Mouse (Mus musculus) heart, embryonic 16.5 days (tissue): Measurements from ENCODE around the gene Crocc. TPM values are rescaled to one million over a fixed set of nuclear protein-coding genes. Genes with fewer than 3 reads are reported as not detected.
A peak's percentile ranks its signal among the peaks of the same experiment; 100 is the strongest.

Source experiments
- ATAC-seq: fragments of 200-750 bp; cut with Nextera tagmentation; replicated peaks from 2 replicates; pipeline ENCODE4 v1.8.0; 2017; ENCODE audit warnings: moderate number of reproducible peaks; ENCODE audit not compliant: insufficient read depth, low FRiP score; ENCODE audit errors: extremely low read depth
- H3K27ac ChIP-seq: fragments of 300-500 bp; sonication (generic); 2 replicates; pipeline ENCODE4 v1.5.1; 2014; ENCODE audit warnings: mild to moderate bottlenecking, low read length, control low read depth, moderate library complexity
- H3K27me3 ChIP-seq: fragments of 300-500 bp; sonication (generic); 2 replicates; pipeline ENCODE4 v1.6.1; 2014; ENCODE audit warnings: low read length, mixed read lengths; ENCODE audit not compliant: control insufficient read depth, insufficient read depth
- H3K36me3 ChIP-seq: fragments of 300-500 bp; sonication (generic); 2 replicates; pipeline ENCODE4 v1.6.1; 2014; ENCODE audit not compliant: control insufficient read depth, insufficient read depth
- H3K4me1 ChIP-seq: fragments of 300-500 bp; sonication (generic); 2 replicates; pipeline ENCODE4 v1.6.1; 2014; ENCODE audit warnings: low read length, mixed read lengths; ENCODE audit not compliant: control insufficient read depth, insufficient read depth
- H3K4me2 ChIP-seq: fragments of 300-500 bp; sonication (generic); 2 replicates; pipeline ENCODE4 v1.6.1; 2014; ENCODE audit warnings: low read depth, mild to moderate bottlenecking, control low read depth, low read length
- H3K4me3 ChIP-seq: fragments of 300-500 bp; sonication (generic); 2 replicates; pipeline ENCODE4 v1.5.1; 2014; ENCODE audit warnings: mild to moderate bottlenecking, control low read depth, low read length
- H3K9ac ChIP-seq: fragments of 300-500 bp; sonication (generic); 2 replicates; pipeline ENCODE4 v1.6.1; 2014; ENCODE audit warnings: low read length, control low read depth
- H3K9me3 ChIP-seq: fragments of 300-500 bp; sonication (generic); replicated peaks from 2 replicates; pipeline ENCODE4 v1.6.1; 2016; ENCODE audit warnings: low read length; ENCODE audit not compliant: control insufficient read depth
- WGBS: fragments of 180-500 bp; shearing (Covaris S2); extraction: QIAGEN DNeasy Blood & Tissue Kit; methylation state at CpG from one replicate; pipeline ENCODE4 v1.1.7; 2014; 5-methylcytosine and 5-hydroxymethylcytosine counted together
- polyA plus RNA-seq: library from polyadenylated mRNA; unstranded; fragments of >200 nt; fragmentation: Nextera tagmentation; extraction: Ambion mirVana; gene quantifications from 2 replicates; pipeline ENCODE4 v1.2.1, GENCODE M21; 2015

The Crocc gene
- polyA plus RNA-seq, 1 experiment from 2014 or later, result 3.0 TPM

DNA sequence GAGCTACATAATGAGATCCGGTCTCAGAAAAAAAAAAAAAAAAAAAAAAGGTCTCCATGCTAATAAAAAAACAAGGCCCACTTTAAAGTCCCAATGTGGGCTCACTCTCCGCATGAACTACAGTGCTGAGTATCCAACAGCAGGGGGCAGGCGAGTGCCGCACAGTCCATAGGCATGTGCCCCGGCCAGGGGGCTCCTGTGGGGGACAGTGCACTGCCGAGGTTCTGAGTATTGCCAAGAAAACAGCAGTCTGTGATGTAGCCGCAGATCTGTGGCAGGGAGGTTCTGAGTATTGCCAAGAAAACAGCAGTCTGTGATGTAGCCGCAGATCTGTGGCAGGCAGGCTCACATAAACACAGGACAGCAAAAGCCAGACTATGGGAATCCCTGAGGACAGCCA is 15.5 kb downstream of the Crocc start:
- Histone ChIP-seq H3K9me3 (no peaks in the 10 kb centered on the region), H3K9ac (no peak overlapping the region), H3K36me3 (peaks cover 7% of the 10 kb centered on the region; the same call in 1 of the 2 replicates), H3K4me3 (no peak overlapping the region), H3K4me2 (no peak overlapping the region), H3K27ac (no peak overlapping the region), H3K27me3 (no peaks in the 10 kb centered on the region), H3K4me1 (no peaks in the 10 kb centered on the region)
- ATAC-seq, result no peak; the same call in 1 of the 2 replicates
- 14% methylated on average over 8 of the region's 8 CpGs for WGBS

GRCm38 (mm10) chr4:141041117-141041516 is 19.2 kb downstream of the Crocc start:
- Histone ChIP-seq H3K36me3 (peaks cover 14% of the 10 kb centered on the region; the same call in 1 of the 2 replicates), H3K4me1 (no peaks in the 10 kb centered on the region), H3K27me3 (no peaks in the 10 kb centered on the region), H3K4me2 (no peak overlapping the region), H3K9ac (no peak overlapping the region), H3K9me3 (no peaks in the 10 kb centered on the region), H3K27ac (no peak overlapping the region), H3K4me3 (no peak overlapping the region)
- no peak for ATAC-seq
- 39% methylated on average over 12 of the region's 12 CpGs for WGBS

DNA sequence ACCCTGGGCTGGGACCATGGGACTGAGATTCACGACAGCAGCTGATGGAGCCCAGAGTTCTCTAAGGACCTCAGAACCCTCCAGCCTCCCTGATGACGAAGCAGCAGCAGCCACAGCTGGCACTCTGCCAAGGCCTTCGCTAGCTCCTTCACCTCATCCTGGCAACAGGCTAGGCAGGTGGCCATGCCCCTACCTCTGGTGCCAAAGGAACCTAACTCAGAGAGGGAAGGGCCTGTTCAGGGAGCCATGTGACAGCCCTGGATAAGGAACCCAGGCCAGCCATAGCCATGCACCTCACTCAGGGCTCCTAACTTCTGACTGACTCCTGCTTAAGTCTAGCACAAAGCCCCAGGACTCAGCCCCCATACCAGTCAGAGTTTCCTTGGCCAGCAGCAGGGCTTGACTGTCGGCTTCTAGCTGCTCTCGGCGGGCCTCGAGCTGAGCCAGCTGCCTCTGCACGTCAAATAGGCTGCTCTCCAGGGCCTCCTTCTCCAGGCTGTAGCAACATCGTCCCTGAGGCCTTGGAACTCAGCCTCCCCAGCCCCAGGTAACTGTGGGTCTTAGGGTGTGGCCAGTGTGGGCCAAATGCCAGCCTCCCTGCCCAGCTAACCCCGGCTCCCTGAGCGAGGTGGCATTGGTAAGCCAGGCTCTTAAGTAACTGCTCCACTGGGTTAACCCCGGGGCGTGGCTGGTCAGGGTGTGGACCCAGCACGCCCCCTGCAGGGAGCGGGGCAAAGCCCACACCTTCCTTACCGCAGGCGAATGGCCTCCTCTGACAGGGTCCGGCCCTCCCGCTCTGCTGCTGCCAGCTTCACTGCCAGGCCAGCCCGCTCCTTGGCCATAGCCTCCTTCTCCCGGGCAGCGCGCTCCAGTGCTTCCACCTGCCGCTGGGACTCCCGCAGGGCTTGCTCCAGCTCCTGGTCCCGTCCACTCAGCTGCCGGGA is 26.5 kb downstream of the Crocc start:
- H3K4me3 ChIP-seq, result no peak overlapping the region
- no peak overlapping the region for H3K9ac ChIP-seq
- H3K4me2 ChIP-seq, result no peak overlapping the region
- H3K27me3 ChIP-seq, result no peaks in the 10 kb centered on the region
- peaks cover 3% of the 10 kb centered on the region for H3K4me1 ChIP-seq
- no peaks in the 10 kb centered on the region for H3K9me3 ChIP-seq
- no peak overlapping the region for H3K27ac ChIP-seq
- 0 out of 2 replicates have a peak, but pooled peaks cover 5% of the 10 kb centered on the region for H3K36me3 ChIP-seq
- no peak for ATAC-seq
- WGBS, result 71% methylated on average over 27 of the region's 27 CpGs

GRCm38 (mm10) chr4:141031733-141032132 is 28.6 kb downstream of the Crocc start:
- H3K27ac ChIP-seq, result no peak overlapping the region
- H3K27me3 ChIP-seq, result no peaks in the 10 kb centered on the region
- no peak overlapping the region for H3K9ac ChIP-seq
- H3K4me2 ChIP-seq, result no peak overlapping the region
- peaks cover 2% of the 10 kb centered on the region; the same call in 1 of the 2 replicates for H3K36me3 ChIP-seq
- H3K4me3 ChIP-seq, result no peak overlapping the region
- peaks cover 3% of the 10 kb centered on the region for H3K4me1 ChIP-seq
- 6% methylated on average over 6 of the region's 6 CpGs for WGBS
- peak; percentile 67 for ATAC-seq
- H3K9me3 ChIP-seq, result no peaks in the 10 kb centered on the region

- Histone ChIP-seq H3K4me1 (peaks cover 3% of the 10 kb centered on the region), H3K9me3 (no peaks in the 10 kb centered on the region), H3K4me3 (no peak overlapping the region), H3K4me2 (no peak overlapping the region), H3K36me3 (peaks cover 2% of the 10 kb centered on the region; the same call in 1 of the 2 replicates), H3K9ac (no peak overlapping the region), H3K27me3 (no peaks in the 10 kb centered on the region), H3K27ac (no peak overlapping the region)
- WGBS, result 92% methylated on average over 18 of the region's 18 CpGs
- ATAC-seq, result no peak
These were observed 29.7 kb downstream of the Crocc start for GRCm38 (mm10) chr4:141030541-141031206.

GRCm38 (mm10) chr4:141024992-141025391 is 35.4 kb downstream of the Crocc start:
- no peaks in the 10 kb centered on the region for H3K27me3 ChIP-seq
- peaks cover 2% of the 10 kb centered on the region; the same call in 1 of the 2 replicates for H3K36me3 ChIP-seq
- peaks cover 27% of the 10 kb centered on the region for H3K4me1 ChIP-seq
- ATAC-seq, result no peak
- no peak overlapping the region for H3K9ac ChIP-seq
- no peaks in the 10 kb centered on the region for H3K9me3 ChIP-seq
- H3K4me2 ChIP-seq, result no peak overlapping the region
- H3K27ac ChIP-seq, result no peak overlapping the region
- 78% methylated on average over 27 of the region's 27 CpGs for WGBS
- H3K4me3 ChIP-seq, result no peak overlapping the region

- Histone ChIP-seq H3K27ac (peak overlapping the region; percentile 43; the same call in 1 of the 2 replicates), H3K4me3 (no peak overlapping the region), H3K4me2 (no peak overlapping the region), H3K27me3 (no peaks in the 10 kb centered on the region), H3K9ac (no peak overlapping the region), H3K9me3 (no peaks in the 10 kb centered on the region), H3K4me1 (peaks cover 28% of the 10 kb centered on the region), H3K36me3 (peaks cover 2% of the 10 kb centered on the region; the same call in 1 of the 2 replicates)
- WGBS, result 48% methylated on average over 9 of the region's 9 CpGs
- no peak for ATAC-seq
These were observed 36.3 kb downstream of the Crocc start for GRCm38 (mm10) chr4:141024052-141024451.

- no peak overlapping the region for H3K4me3 ChIP-seq
- peaks cover 42% of the 10 kb centered on the region for H3K4me1 ChIP-seq
- peak overlapping the region; percentile 94 for H3K27ac ChIP-seq
- 56% methylated on average over 11 of the region's 11 CpGs for WGBS
- peak; percentile 12; the same call in 1 of the 2 replicates for ATAC-seq
- H3K36me3 ChIP-seq, result no peaks in the 10 kb centered on the region
- no peaks in the 10 kb centered on the region for H3K9me3 ChIP-seq
- H3K4me2 ChIP-seq, result no peak overlapping the region; the same call in 1 of the 2 replicates
- H3K9ac ChIP-seq, result peak overlapping the region; percentile 51
- no peaks in the 10 kb centered on the region for H3K27me3 ChIP-seq
These were observed 38.8 kb downstream of the Crocc start for GRCm38 (mm10) chr4:141021614-141021929.
